ENCODE assay signal across 11 mouse cellular contexts in genomic region chr2:68472921-68473320, GRCm38 (mm10). TPM values are rescaled to one million over a fixed set of nuclear protein-coding genes. Genes with fewer than 3 reads are reported as not detected.
A peak's percentile ranks its signal among the peaks of the same experiment; 100 is the strongest.
DNase-seq lines count a peak whose midpoint lies in the region; ATAC-seq and TF ChIP-seq lines count a peak whose summit lies in the region.
"Had no signal": no experiment of that assay in that cellular context is flagged by ENCODE, and none has a peak within 500 bp of the region (broad histone marks: within the 10 kb centered on the region; RNA-seq: fewer than 3 reads in every experiment).

No protein-coding gene starts in this region.

- ATAC-seq in kidney, embryonic 14.5 days (ENCODE audit: low FRiP score, low TSS enrichment), result no peak
- ATAC-seq in limb, embryonic 11.5 days (ENCODE audit: insufficient number of reproducible peaks, low FRiP score, low TSS enrichment, low read depth), result no peak
- ATAC-seq in monocyte, adult 5-6 weeks (replicated peaks; ENCODE audit: insufficient number of reproducible peaks, low FRiP score, low TSS enrichment, poor library complexity, severe bottlenecking), result no peak

- H3K4me1 ChIP-seq in heart, embryonic 10.5 days, result peaks cover 30% of the 10 kb centered on the region
- peaks cover 2% of the 10 kb centered on the region; the same call in 1 of the 2 replicates for H3K4me1 ChIP-seq in heart, adult 2 months (ENCODE audit: control insufficient read depth, insufficient read depth, low read length)
- H3K4me1 ChIP-seq in kidney, embryonic 14.5 days (ENCODE audit: control insufficient read depth, insufficient read depth, low read length), result 0 out of 2 replicates have a peak, but pooled peaks cover 4% of the 10 kb centered on the region
- H3K4me1 ChIP-seq in limb, embryonic 11.5 days (ENCODE audit: control insufficient read depth, insufficient read depth, low read length), result peaks cover 12% of the 10 kb centered on the region

- no peak overlapping the region for H3K27ac ChIP-seq in heart, embryonic 10.5 days
- H3K27ac ChIP-seq in heart, adult 2 months, result no peak overlapping the region; the same call in 1 of the 2 replicates
- no peak overlapping the region for H3K27ac ChIP-seq in kidney, embryonic 14.5 days (ENCODE audit: low read depth, low read length)
- no peak overlapping the region for H3K27ac ChIP-seq in limb, embryonic 11.5 days (replicated peaks; ENCODE audit: low read depth, low read length)

- no peak for TF ChIP-seq POLR2A in heart, adult 2 months (IDR thresholded peaks at IDR 0.05; ENCODE audit: insufficient read depth, low read depth, low read length)

- no peak for TF ChIP-seq CTCF in heart, adult 2 months (IDR thresholded peaks at IDR 0.05)

- peak; percentile 54 for DNase-seq in heart, embryonic 10.5 days (ENCODE audit: low spot score)
- no peak for DNase-seq in heart, adult 2 months
- DNase-seq in kidney, postnatal 36 days, result no peak
- DNase-seq in Muller cell, postnatal 12 days (ENCODE audit: inconsistent ontology term), result peak; percentile 16
- DNase-seq in limb, embryonic 11.5 days (ENCODE audit: low spot score), result no peak
- no peak for DNase-seq in urinary bladder, adult 2 months (ENCODE audit: low spot score)
- DNase-seq: adrenal gland, postnatal 14 days; cerebellum, adult 2 months; gastrocnemius, postnatal 14 days had no signal

- H3K27me3 ChIP-seq in heart, embryonic 10.5 days (ENCODE audit: insufficient read depth, poor library complexity, severe bottlenecking), result 0 out of 2 replicates have a peak, but pooled peaks cover 5% of the 10 kb centered on the region
- H3K27me3 ChIP-seq in heart, adult 2 months (ENCODE audit: control insufficient read depth, insufficient read depth, low read length), result no peaks in the 10 kb centered on the region
- H3K27me3 ChIP-seq in kidney, embryonic 14.5 days (ENCODE audit: control insufficient read depth, insufficient read depth, low read length), result no peaks in the 10 kb centered on the region
- H3K27me3 ChIP-seq in limb, embryonic 11.5 days (ENCODE audit: control insufficient read depth, insufficient read depth, low read length), result no peaks in the 10 kb centered on the region

- peak overlapping the region; percentile 94 for H3K4me2 ChIP-seq in kidney, embryonic 14.5 days (replicated peaks; ENCODE audit: low read depth, low read length)
- H3K4me2 ChIP-seq in limb, embryonic 11.5 days (ENCODE audit: low read depth, severe bottlenecking), result peak overlapping the region; percentile 89

- no peaks in the 10 kb centered on the region for H3K9me3 ChIP-seq in heart, embryonic 10.5 days
- H3K9me3 ChIP-seq in kidney, embryonic 14.5 days (ENCODE audit: control insufficient read depth, low read length), result no peaks in the 10 kb centered on the region
- H3K9me3 ChIP-seq in limb, embryonic 11.5 days (ENCODE audit: control insufficient read depth, low read length), result no peaks in the 10 kb centered on the region

- peak overlapping the region; percentile 94 for H3K4me3 ChIP-seq in heart, embryonic 10.5 days
- no peak overlapping the region for H3K4me3 ChIP-seq in heart, adult 2 months
- H3K4me3 ChIP-seq in kidney, embryonic 14.5 days (ENCODE audit: low read length), result no peak overlapping the region
- H3K4me3 ChIP-seq in limb, embryonic 11.5 days (ENCODE audit: low read depth, low read length), result no peak overlapping the region

- intact Hi-C loops in heart, adult 2 months (cut with DNase I), result loop anchor here (5.0 kb wide), 1 partner anchor 111 kb away; no protein-coding TSS in a partner anchor

- no peak for TF ChIP-seq EP300 in heart, adult 2 months (IDR thresholded peaks at IDR 0.05; ENCODE audit: insufficient read depth, low read depth, low read length)

- H3K9ac ChIP-seq in heart, adult 2 months (ENCODE audit: low read depth, low read length), result no peak overlapping the region
- no peak overlapping the region for H3K9ac ChIP-seq in kidney, embryonic 14.5 days (ENCODE audit: low read depth, low read length)
- H3K9ac ChIP-seq in limb, embryonic 11.5 days (ENCODE audit: low read length), result no peak overlapping the region

- no peaks in the 10 kb centered on the region for H3K36me3 ChIP-seq in heart, embryonic 10.5 days
- no peaks in the 10 kb centered on the region; the same call in 1 of the 2 replicates for H3K36me3 ChIP-seq in heart, adult 2 months (ENCODE audit: control insufficient read depth, insufficient read depth, low read length)
- no peaks in the 10 kb centered on the region for H3K36me3 ChIP-seq in kidney, embryonic 14.5 days (ENCODE audit: control insufficient read depth, insufficient read depth, low read length)
- H3K36me3 ChIP-seq in limb, embryonic 11.5 days (ENCODE audit: control insufficient read depth, insufficient read depth, low read length), result no peaks in the 10 kb centered on the region

- no peaks in the 10 kb centered on the region for H3K79me2 ChIP-seq in heart, adult 2 months (replicated peaks; ENCODE audit: control insufficient read depth, insufficient read depth, low read length)

- 40% methylated on average over 4 of the region's 4 CpGs for WGBS in heart, embryonic 10.5 days
- WGBS in heart, adult 2 months, result 76% methylated on average over 4 of the region's 4 CpGs
- 30% methylated on average over 4 of the region's 4 CpGs for WGBS in kidney, embryonic 14.5 days
- WGBS in limb, embryonic 11.5 days, result 40% methylated on average over 4 of the region's 4 CpGs

RNA-seq across cellular contexts. Expression of gene Stk39, which starts 0.9 kb away (rescaled TPM):
- polyA plus RNA-seq in heart, embryonic 10.5 days (2016; fragmentation: Nextera tagmentation; extraction: Ambion mirVana), result 45.2 and 51.3 TPM in 2 replicates
- total RNA-seq in heart, adult 2 months (2021), result 10 to 100 TPM; 80.9 to 85.2 TPM
- polyA plus RNA-seq in heart, adult 2 months (2012; rRNA removed), result 26.4 and 34.2 TPM in 2 replicates
- polyA plus RNA-seq in kidney, embryonic 14.5 days (2014; fragmentation: Nextera tagmentation; extraction: Ambion mirVana), result 20.7 and 30.0 TPM in 2 replicates
- 22.3 and 25.3 TPM in 2 replicates for polyA plus RNA-seq in limb, embryonic 11.5 days (2014; fragmentation: Nextera tagmentation; extraction: Ambion mirVana)
- 5.1 to 21.6 TPM (median 5.4 TPM) in 3 replicates for total RNA-seq in monocyte, adult 5-6 weeks (2017)
- 22.7 and 24.9 TPM in 2 replicates for polyA plus RNA-seq in urinary bladder, adult 2 months (2012; rRNA removed)

Comparison
In these comparisons a context has a peak if more than half of its experiments do, and no peak if none do; other contexts are left out.
1. DNase-seq: peak in heart, embryonic 10.5 days (single experiment) and Muller cell, postnatal 12 days (single experiment); none in heart, adult 2 months (0 of 2), kidney, postnatal 36 days (0 of 2), limb, embryonic 11.5 days (single experiment) and urinary bladder, adult 2 months (single experiment).